8 mouse cellular contexts compared by ENCODE assay signal in genomic region chr3:101506179-101506578, GRCm38 (mm10).
DNase-seq lines count a peak whose midpoint lies in the region; ATAC-seq and TF ChIP-seq lines count a peak whose summit lies in the region.

No protein-coding gene starts in this region.

- TF ChIP-seq CTCF in bone marrow, adult 2 months (IDR thresholded peaks at IDR 0.05; ENCODE audit: control insufficient read depth, insufficient read depth, low read length): peak; percentile 62

- H3K9ac ChIP-seq in embryonic facial prominence, embryonic 15.5 days: no peak overlapping the region
- H3K9ac ChIP-seq in limb, embryonic 13.5 days: no peak overlapping the region
- no peak overlapping the region for H3K9ac ChIP-seq in midbrain, embryonic 16.5 days (ENCODE audit: low read depth, low read length)

- H3K4me3 ChIP-seq in bone marrow, adult 2 months (replicated peaks; ENCODE audit: control insufficient read depth, low read depth, low read length): no peak overlapping the region
- no peak overlapping the region for H3K4me3 ChIP-seq in embryonic facial prominence, embryonic 15.5 days (replicated peaks)
- H3K4me3 ChIP-seq in limb, embryonic 13.5 days: no peak overlapping the region
- no peak overlapping the region for H3K4me3 ChIP-seq in midbrain, embryonic 16.5 days (ENCODE audit: low read depth, low read length)

- WGBS in bone marrow, adult 2 months: 33% methylated on average over 5 of the region's 5 CpGs
- WGBS in embryonic facial prominence, embryonic 15.5 days: 39% methylated on average over 5 of the region's 5 CpGs
- 32% methylated on average over 5 of the region's 5 CpGs for WGBS in limb, embryonic 13.5 days
- WGBS in midbrain, embryonic 16.5 days: 21% methylated on average over 5 of the region's 5 CpGs

- no peak for TF ChIP-seq POLR2A in bone marrow, adult 2 months (IDR thresholded peaks at IDR 0.05; ENCODE audit: borderline replicate concordance, control insufficient read depth, low read depth, low read length)

- no peak overlapping the region for H3K27ac ChIP-seq in bone marrow, adult 2 months (ENCODE audit: control insufficient read depth, insufficient read depth, low read depth, low read length, poor library complexity)
- H3K27ac ChIP-seq in embryonic facial prominence, embryonic 15.5 days (replicated peaks): no peak overlapping the region
- H3K27ac ChIP-seq in limb, embryonic 13.5 days: no peak overlapping the region
- no peak overlapping the region for H3K27ac ChIP-seq in midbrain, embryonic 16.5 days (ENCODE audit: low read length)

- H3K9me3 ChIP-seq in embryonic facial prominence, embryonic 15.5 days (replicated peaks): no peaks in the 10 kb centered on the region
- no peaks in the 10 kb centered on the region for H3K9me3 ChIP-seq in limb, embryonic 13.5 days
- H3K9me3 ChIP-seq in midbrain, embryonic 16.5 days (replicated peaks; ENCODE audit: control insufficient read depth, low read length, poor library complexity, severe bottlenecking): no peaks in the 10 kb centered on the region

- H3K4me2 ChIP-seq in embryonic facial prominence, embryonic 15.5 days (replicated peaks): no peak overlapping the region
- no peak overlapping the region for H3K4me2 ChIP-seq in limb, embryonic 13.5 days (replicated peaks)
- H3K4me2 ChIP-seq in midbrain, embryonic 16.5 days (ENCODE audit: low read length): no peak overlapping the region

- no peaks in the 10 kb centered on the region for H3K27me3 ChIP-seq in embryonic facial prominence, embryonic 15.5 days
- H3K27me3 ChIP-seq in limb, embryonic 13.5 days: 0 out of 2 replicates have a peak, but pooled peaks cover 3% of the 10 kb centered on the region
- H3K27me3 ChIP-seq in midbrain, embryonic 16.5 days (ENCODE audit: control insufficient read depth, insufficient read depth, low read depth, low read length): no peaks in the 10 kb centered on the region

- peak; percentile 42 for DNase-seq in 3134 (ENCODE audit: extremely low read depth, insufficient read length, low spot score)
- peak; percentile 76 to 85 for DNase-seq in heart, adult 9 months (ENCODE audit: low spot score in 2 of 2)
- DNase-seq in kidney, adult 9 months: peak; percentile 95
- peak; percentile 22 to 42 for DNase-seq in spleen, postnatal 14 days (ENCODE audit: low spot score in 2 of 2)

- no peaks in the 10 kb centered on the region for H3K4me1 ChIP-seq in bone marrow, adult 2 months (ENCODE audit: control insufficient read depth, insufficient read depth, low read length)
- peaks cover 36% of the 10 kb centered on the region for H3K4me1 ChIP-seq in embryonic facial prominence, embryonic 15.5 days
- H3K4me1 ChIP-seq in limb, embryonic 13.5 days: peaks cover 36% of the 10 kb centered on the region
- H3K4me1 ChIP-seq in midbrain, embryonic 16.5 days (ENCODE audit: control insufficient read depth, insufficient read depth, low read length): peaks cover 12% of the 10 kb centered on the region

- H3K36me3 ChIP-seq in embryonic facial prominence, embryonic 15.5 days: no peaks in the 10 kb centered on the region
- no peaks in the 10 kb centered on the region for H3K36me3 ChIP-seq in limb, embryonic 13.5 days
- no peaks in the 10 kb centered on the region for H3K36me3 ChIP-seq in midbrain, embryonic 16.5 days (ENCODE audit: control insufficient read depth, insufficient read depth, low read length)

- ATAC-seq in embryonic facial prominence, embryonic 15.5 days (ENCODE audit: insufficient number of reproducible peaks, low FRiP score, low TSS enrichment, low read depth): peak; percentile 66
- peak; percentile 75 for ATAC-seq in limb, embryonic 13.5 days (ENCODE audit: low FRiP score, low read depth)
- ATAC-seq in midbrain, embryonic 16.5 days: peak; percentile 61

Comparison
In these comparisons a context has a peak if more than half of its experiments do, and no peak if none do; other contexts are left out.
1. DNase-seq: peak in every context shown above with its lines; median percentile 95 in kidney, adult 9 months; 80 in heart, adult 9 months; 42 in 3134; 32 in spleen, postnatal 14 days.